Mouse (Mus musculus) megakaryocyte, embryonic 14.5 days (primary cell): ENCODE results near the gene Mbd4.

Experiments used
- FLI1 ChIP-seq: IDR thresholded peaks from 2 replicates; pipeline ENCODE4 v1.6.1; 2012; ENCODE audit warnings: low read length, inconsistent platforms, mixed read lengths
- GATA1 ChIP-seq: IDR thresholded peaks from 3 replicates; pipeline ENCODE4 v1.6.1; 2012; ENCODE audit warnings: mixed read lengths, low read length, inconsistent platforms, borderline replicate concordance

- TF ChIP-seq GATA1: no peak
- TF ChIP-seq FLI1: no peak
Observed at GRCm38 (mm10) chr6:115846640-115847411, 6.3 kb downstream of the Mbd4 start.
